Mouse (Mus musculus) heart, postnatal 10 days (tissue): ENCODE measurements around the gene Bdkrb1. TPM values are rescaled to one million over a fixed set of nuclear protein-coding genes. Genes with fewer than 3 reads are reported as not detected.

ENCODE experiments used
- DNase-seq, 2 experiments: peaks; one replicate each; pipeline ENCODE4 v3.0.0; 2021
- intact Hi-C: fragments of 180-260 bp; cut with DNase I; formaldehyde crosslinking; loops from one replicate; pipeline ENCODE4 v1.15.1; 2025
- total RNA-seq, 2 experiments: library from RNA; stranded (reverse); gene quantifications; 2 replicates each; pipeline ENCODE4 v1.2.3; 2021

Bdkrb1 gene
- total RNA-seq, 2 experiments from 2014 or later: not detected

- DNase-seq: no peak
- intact Hi-C loops: no loop called here
Observed at GRCm38 (mm10) chr12:105593471-105593870, 9.4 kb upstream of the Bdkrb1 start.

- intact Hi-C loops: no loop called here
- no peak for DNase-seq
Observed at GRCm38 (mm10) chr12:105597135-105597534, 5.8 kb upstream of the Bdkrb1 start.

DNA sequence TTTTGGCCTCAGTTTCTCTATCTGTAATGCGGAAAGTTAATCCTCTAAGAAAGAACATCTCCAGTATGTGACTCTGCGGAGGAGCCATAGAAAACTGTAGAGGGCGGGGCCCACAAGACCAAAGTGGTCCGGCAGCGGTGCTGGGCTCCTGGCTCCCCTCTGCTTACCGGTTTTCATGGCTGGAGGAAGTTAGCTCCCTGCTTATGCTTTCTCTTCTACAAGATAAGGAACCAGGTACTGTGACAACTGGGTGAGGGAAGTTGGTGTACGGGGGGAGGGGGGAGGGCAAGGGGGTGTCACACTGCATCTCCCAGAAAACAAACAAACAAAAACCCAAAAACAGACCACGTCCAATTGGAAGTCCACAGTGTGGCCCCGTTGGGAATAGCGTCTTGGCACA lies 4.4 kb upstream of the Bdkrb1 start:
- no peak for DNase-seq
- intact Hi-C loops: no loop called here

GRCm38 (mm10) chr12:105599098-105599497 lies 3.8 kb upstream of the Bdkrb1 start:
- intact Hi-C loops: no loop called here

DNA sequence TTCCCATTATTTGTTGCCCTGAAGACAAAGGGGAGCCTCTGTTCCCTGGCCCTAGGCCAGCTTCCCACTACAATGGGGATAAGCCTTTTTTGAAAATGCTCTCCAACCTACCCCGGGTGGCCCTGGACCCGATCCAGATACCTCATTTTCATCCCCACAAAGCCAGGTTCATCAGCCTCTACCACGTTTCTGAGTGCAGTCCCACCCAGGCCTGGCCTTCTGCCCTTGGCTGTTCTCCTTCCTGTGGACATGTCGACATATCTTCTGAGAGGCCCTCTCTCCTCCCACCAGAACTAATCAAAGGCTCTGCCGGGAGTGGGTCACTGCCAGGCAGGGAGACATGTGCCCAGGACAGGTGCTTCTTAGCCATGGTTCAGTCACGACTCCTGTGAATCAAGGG lies 1.3 kb upstream of the Bdkrb1 start:
- no peak for DNase-seq

More at GRCm38 (mm10) chr12:105599098-105599497, 3.8 kb upstream of the Bdkrb1 start:
- DNase-seq: no peak

GRCm38 (mm10) chr12:105603904-105604303 lies 1.0 kb downstream of the Bdkrb1 start:
- intact Hi-C loops: no loop called here
- no peak for DNase-seq

More for the DNA sequence above, 1.3 kb upstream of the Bdkrb1 start:
- intact Hi-C loops: no loop called here

DNA sequence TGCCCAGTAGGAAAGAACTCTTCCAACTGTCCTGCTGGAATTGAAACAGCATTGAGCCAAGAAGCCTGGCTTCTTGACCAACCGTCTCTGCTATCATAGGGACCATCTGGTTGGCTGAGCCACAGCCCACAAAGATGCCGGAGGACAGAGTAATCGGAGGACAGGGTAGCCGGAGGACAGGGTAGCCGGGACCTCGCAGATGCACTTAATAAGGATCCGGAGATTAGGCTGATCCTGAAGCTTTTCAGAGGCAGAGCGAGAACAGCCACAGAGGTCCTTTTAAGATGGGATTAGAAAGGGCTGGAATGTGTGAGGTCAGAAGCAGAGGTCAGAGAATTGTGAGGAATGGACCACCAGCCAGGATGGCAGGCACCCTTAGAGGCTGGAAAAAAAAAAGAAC lies 2.3 kb downstream of the Bdkrb1 start:
- DNase-seq: no peak
- intact Hi-C loops: no loop called here

GRCm38 (mm10) chr12:105606881-105607280 lies 4.0 kb downstream of the Bdkrb1 start:
- intact Hi-C loops: no loop called here
- no peak for DNase-seq

DNA sequence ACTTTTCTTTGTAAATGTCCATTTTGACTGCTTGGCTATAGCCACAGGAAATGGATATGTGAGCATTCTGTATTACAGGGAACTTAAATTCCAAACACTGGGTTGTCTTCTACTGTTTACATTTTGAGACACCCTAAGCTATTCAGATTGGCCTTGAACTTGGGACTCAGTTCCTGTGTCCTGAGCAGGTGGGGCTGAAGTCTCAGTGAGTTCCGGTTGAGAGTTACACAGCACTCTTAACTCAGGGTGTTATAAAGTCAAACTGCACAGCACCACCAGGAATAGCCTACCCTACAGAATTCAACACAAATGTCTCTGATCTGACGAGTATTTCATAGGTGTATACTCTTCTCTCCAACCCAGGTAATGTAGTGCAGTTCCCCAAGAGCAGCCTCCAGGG lies 8.2 kb downstream of the Bdkrb1 start:
- intact Hi-C loops: loop anchor here (1.0 kb wide), 1 partner anchor 113 kb away; no protein-coding TSS in a partner anchor
- DNase-seq: no peak

DNA sequence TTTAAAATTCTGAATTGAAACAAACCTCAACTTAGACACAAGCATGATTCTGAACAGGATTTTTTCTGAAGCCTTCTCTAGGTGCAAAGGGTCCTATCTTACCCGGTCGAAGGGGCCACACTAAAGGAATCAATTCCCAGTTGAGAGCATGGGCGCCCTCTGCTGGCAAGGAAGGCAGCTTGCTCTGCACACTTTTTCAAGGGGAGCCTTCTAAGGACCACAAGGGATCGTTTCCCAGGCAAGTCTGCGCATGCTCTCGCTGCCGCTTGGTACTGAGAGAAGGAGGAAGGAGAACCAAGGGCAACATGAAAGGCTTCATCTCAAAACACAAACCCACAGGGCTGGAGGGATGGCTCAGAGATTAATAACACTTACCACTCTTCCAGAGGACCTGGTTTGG lies 8.9 kb downstream of the Bdkrb1 start:
- peak; percentile 35 to 65 for DNase-seq
- intact Hi-C loops: loop anchor here (1.0 kb wide), 1 partner anchor 113 kb away; no protein-coding TSS in a partner anchor

DNA sequence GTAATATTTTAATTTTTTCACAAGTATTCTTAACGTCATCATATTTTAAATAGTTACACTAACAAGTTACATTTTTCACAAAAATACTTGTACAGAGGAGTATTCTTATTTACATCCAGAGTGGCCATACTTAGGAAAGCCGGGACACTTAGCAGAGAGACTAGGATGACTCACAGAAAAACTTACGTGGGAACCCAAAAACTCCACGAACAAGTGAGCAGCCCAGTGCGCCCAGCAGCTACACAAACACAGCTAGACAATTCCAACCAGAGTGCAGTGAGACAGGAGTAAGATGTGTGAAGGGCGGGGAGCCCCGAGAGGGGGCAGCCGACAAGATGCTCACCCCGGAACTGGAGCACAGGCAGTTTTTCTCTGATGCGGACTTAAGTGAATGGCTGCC lies 10.7 kb downstream of the Bdkrb1 start:
- intact Hi-C loops: no loop called here
- DNase-seq: no peak

GRCm38 (mm10) chr12:105622048-105622447 lies 19.2 kb downstream of the Bdkrb1 start:
- DNase-seq: no peak
- intact Hi-C loops: no loop called here

DNA sequence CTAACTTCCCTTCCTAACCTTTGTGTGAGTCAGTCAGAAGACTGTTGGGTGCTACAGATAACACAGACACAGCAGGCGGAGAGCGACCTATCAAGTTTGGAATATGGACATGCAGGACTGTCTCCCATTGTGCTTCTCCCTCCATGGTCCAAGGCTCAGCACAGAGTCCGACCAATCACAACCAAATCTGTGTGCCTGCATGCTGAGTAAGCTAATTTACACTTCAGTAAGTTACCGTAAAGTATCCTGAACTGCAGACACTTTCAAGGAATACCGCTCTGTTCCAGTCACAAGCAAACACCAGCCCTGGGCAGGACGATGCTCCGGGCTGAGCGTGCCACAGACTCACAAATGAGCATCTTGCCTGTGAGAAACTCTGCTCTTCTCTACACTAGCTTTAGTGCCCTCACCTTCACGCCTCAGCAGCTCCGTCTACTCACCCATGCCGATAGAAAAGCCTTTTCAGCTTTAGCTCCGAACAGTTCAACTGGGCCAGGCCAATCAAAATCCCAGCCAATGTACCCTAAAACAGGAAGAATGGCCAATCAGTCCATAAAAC lies 20.2 kb downstream of the Bdkrb1 start:
- DNase-seq: no peak

DNA sequence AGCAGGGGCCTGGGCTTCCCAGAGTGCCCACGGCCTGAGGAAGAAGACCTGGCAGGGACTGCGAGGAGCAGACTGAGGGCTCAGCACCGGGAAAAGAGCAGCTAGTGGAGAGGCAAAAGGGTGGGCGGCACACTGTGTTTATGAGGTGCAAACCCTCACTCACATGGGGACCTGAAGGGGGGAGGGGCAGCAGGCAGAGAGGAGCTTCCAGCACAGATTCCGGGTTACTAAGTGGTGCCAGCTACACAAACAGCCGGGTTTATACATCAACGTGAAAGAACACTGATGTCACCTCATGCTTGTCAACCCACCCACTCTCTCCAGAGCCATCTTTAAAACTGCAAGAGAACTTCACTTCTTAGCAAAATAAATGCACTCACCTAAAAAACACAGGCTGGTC lies 22.9 kb downstream of the Bdkrb1 start:
- intact Hi-C loops: no loop called here
- no peak for DNase-seq

More for the DNA sequence above, 20.2 kb downstream of the Bdkrb1 start:
- intact Hi-C loops: no loop called here

DNA sequence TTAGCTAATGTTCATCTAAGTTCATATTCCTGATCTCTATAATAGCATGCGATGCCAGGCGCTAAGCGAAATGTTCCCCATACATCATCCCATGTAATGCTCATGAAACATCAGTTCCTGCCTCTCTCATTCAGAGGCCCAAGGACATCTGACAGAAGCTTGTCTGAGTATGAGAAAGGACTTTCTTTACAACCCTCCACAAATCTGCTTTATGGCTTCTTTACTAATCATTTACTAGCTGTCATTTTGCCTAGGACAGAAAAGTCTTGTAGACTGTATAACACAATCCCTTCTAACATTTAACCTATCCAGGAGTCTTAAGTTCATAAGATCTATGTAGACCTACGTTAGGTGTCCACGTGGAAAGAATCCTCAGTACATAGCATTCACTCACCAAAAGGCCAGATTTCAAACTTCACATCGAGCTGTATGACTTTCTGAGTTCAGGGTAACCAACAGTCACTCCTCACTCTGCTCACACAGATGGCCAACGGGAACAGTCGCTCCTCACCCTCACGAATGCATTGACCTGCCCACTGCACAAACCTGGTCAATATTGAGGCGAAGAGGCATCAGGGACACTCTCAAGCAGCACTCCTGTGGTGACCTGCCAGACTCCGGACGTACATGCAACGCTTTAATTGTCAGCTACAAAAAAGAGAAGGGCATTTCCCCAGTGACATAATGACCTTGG lies 31.6 kb downstream of the Bdkrb1 start:
- DNase-seq: no peak
- intact Hi-C loops: no loop called here

DNA sequence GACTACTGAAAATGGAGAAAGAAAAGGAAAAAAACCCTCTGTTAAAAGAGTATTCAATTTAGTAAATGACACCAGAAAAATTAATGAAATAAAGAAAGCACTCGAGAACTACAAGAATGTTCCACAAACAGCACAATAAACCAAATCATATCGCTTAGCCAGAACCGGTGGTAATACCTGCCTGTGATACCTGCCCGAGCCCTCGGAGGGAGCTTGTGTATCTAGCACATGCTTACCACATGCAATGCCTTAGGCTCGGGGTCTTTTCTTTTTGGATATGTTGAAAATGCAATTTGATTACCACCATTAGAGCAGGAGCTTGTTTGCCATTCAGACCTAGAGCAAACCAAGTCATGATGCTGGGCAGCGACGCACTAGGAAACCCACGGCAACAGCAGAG lies 33.7 kb downstream of the Bdkrb1 start:
- intact Hi-C loops: no loop called here

GRCm38 (mm10) chr12:105637554-105637953 lies 34.7 kb downstream of the Bdkrb1 start:
- intact Hi-C loops: no loop called here

More for the DNA sequence above, 33.7 kb downstream of the Bdkrb1 start:
- no peak for DNase-seq

GRCm38 (mm10) chr12:105642770-105643321 lies 40.0 kb downstream of the Bdkrb1 start:
- no peak for DNase-seq
- intact Hi-C loops: no loop called here

More at GRCm38 (mm10) chr12:105637554-105637953, 34.7 kb downstream of the Bdkrb1 start:
- DNase-seq: no peak
